Mouse (Mus musculus): Measurements from ENCODE around the gene Atg7. TPM values are rescaled to one million over a fixed set of nuclear protein-coding genes. Genes with fewer than 3 reads are reported as not detected.

Gene Atg7
- polyA plus RNA-seq, 1 experiment from 2014 or later, result 21.6 TPM

GRCm38 (mm10) chr6:114795706-114796325 is 152.9 kb downstream of the Atg7 start:
- Histone ChIP-seq H3K4me2 (no peak overlapping the region), H3K27me3 (ENCODE audit: insufficient read depth, low read length) (no peaks in the 10 kb centered on the region), H3K36me3 (ENCODE audit: insufficient read depth) (no peaks in the 10 kb centered on the region), H3K9ac (no peak overlapping the region), H3K9me3 (ENCODE audit: low read depth, low read length) (no peaks in the 10 kb centered on the region), H3K27ac (ENCODE audit: low read depth) (no peak overlapping the region), H3K4me3 (ENCODE audit: low read depth, low read length) (no peak overlapping the region), H3K4me1 (ENCODE audit: insufficient read depth) (no peaks in the 10 kb centered on the region)
- no peak for TF ChIP-seq CTCF (IDR thresholded peaks at IDR 0.05; ENCODE audit: low read depth)
- no peak for ATAC-seq (ENCODE audit: insufficient read depth)
- no peak for DNase-seq
- WGBS, result 65% methylated on average over 7 of the region's 7 CpGs

GRCm38 (mm10) chr6:114797901-114798300 is 155.0 kb downstream of the Atg7 start:
- H3K9ac ChIP-seq, result no peak overlapping the region
- TF ChIP-seq CTCF (IDR thresholded peaks at IDR 0.05; ENCODE audit: low read depth), result no peak
- no peak overlapping the region for H3K4me2 ChIP-seq
- ATAC-seq (ENCODE audit: insufficient read depth), result no peak
- H3K4me3 ChIP-seq (ENCODE audit: low read depth, low read length), result no peak overlapping the region
- no peaks in the 10 kb centered on the region for H3K9me3 ChIP-seq (ENCODE audit: low read depth, low read length)
- DNase-seq, result no peak
- H3K4me1 ChIP-seq (ENCODE audit: insufficient read depth), result no peaks in the 10 kb centered on the region
- H3K36me3 ChIP-seq (ENCODE audit: insufficient read depth), result no peaks in the 10 kb centered on the region
- H3K27ac ChIP-seq (ENCODE audit: low read depth), result no peak overlapping the region
- H3K27me3 ChIP-seq (ENCODE audit: insufficient read depth, low read length), result no peaks in the 10 kb centered on the region
- WGBS, result 65% methylated on average over 5 of the region's 5 CpGs

GRCm38 (mm10) chr6:114798715-114799114 is 155.8 kb downstream of the Atg7 start:
- Histone ChIP-seq H3K4me1 (ENCODE audit: insufficient read depth) (no peaks in the 10 kb centered on the region), H3K27me3 (ENCODE audit: insufficient read depth, low read length) (no peaks in the 10 kb centered on the region), H3K4me2 (no peak overlapping the region), H3K9ac (no peak overlapping the region), H3K4me3 (ENCODE audit: low read depth, low read length) (no peak overlapping the region), H3K27ac (ENCODE audit: low read depth) (no peak overlapping the region), H3K36me3 (ENCODE audit: insufficient read depth) (no peaks in the 10 kb centered on the region), H3K9me3 (ENCODE audit: low read depth, low read length) (no peaks in the 10 kb centered on the region)
- no peak for DNase-seq
- WGBS, result 52% methylated on average over 4 of the region's 4 CpGs
- no peak for TF ChIP-seq CTCF (IDR thresholded peaks at IDR 0.05; ENCODE audit: low read depth)
- no peak for ATAC-seq (ENCODE audit: insufficient read depth)

- H3K27me3 ChIP-seq (ENCODE audit: insufficient read depth, low read length), result no peaks in the 10 kb centered on the region
- H3K27ac ChIP-seq (ENCODE audit: low read depth), result no peak overlapping the region
- no peak overlapping the region for H3K4me3 ChIP-seq (ENCODE audit: low read depth, low read length)
- WGBS, result 26% methylated on average over 2 of the region's 2 CpGs
- no peak for TF ChIP-seq CTCF (IDR thresholded peaks at IDR 0.05; ENCODE audit: low read depth)
- H3K9ac ChIP-seq, result no peak overlapping the region
- no peak for DNase-seq
- H3K36me3 ChIP-seq (ENCODE audit: insufficient read depth), result no peaks in the 10 kb centered on the region
- no peaks in the 10 kb centered on the region for H3K4me1 ChIP-seq (ENCODE audit: insufficient read depth)
- H3K4me2 ChIP-seq, result no peak overlapping the region
- ATAC-seq (ENCODE audit: insufficient read depth), result no peak; the same call in 1 of the 2 replicates
- no peaks in the 10 kb centered on the region for H3K9me3 ChIP-seq (ENCODE audit: low read depth, low read length)
Measured at GRCm38 (mm10) chr6:114800291-114800965, 157.5 kb downstream of the Atg7 start.

- peak overlapping the region; percentile 20; the same call in 1 of the 2 replicates for H3K27ac ChIP-seq (ENCODE audit: low read depth)
- no peaks in the 10 kb centered on the region for H3K27me3 ChIP-seq (ENCODE audit: insufficient read depth, low read length)
- no peak for ATAC-seq (ENCODE audit: insufficient read depth)
- no peak for DNase-seq
- no peaks in the 10 kb centered on the region for H3K36me3 ChIP-seq (ENCODE audit: insufficient read depth)
- no peak overlapping the region for H3K4me2 ChIP-seq
- no peak overlapping the region for H3K9ac ChIP-seq
- TF ChIP-seq CTCF (IDR thresholded peaks at IDR 0.05; ENCODE audit: low read depth), result no peak
- H3K4me1 ChIP-seq (ENCODE audit: insufficient read depth), result no peaks in the 10 kb centered on the region
- WGBS, result 72% methylated on average over 8 of the region's 8 CpGs
- no peaks in the 10 kb centered on the region for H3K9me3 ChIP-seq (ENCODE audit: low read depth, low read length)
- no peak overlapping the region for H3K4me3 ChIP-seq (ENCODE audit: low read depth, low read length)
Measured at GRCm38 (mm10) chr6:114803915-114804535, 161.1 kb downstream of the Atg7 start.

DNA sequence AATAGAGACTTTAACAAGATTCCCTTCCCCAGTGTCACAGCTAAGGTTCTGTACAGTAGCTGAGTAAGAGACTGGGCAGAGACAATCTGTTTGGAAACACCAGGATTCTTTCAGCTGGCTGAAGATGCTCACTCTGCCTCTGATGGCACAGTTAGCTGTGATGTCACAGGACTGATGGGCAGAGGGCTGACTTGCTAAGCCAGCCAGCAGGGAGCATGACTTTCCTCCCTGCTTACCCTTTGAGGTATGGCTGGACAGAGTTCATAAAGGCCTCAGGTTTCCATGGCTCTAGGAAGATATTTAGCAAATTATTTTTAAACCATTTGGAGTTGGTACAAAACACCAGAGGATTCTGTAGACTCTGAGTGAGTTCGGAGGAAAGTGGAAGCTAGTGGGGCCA is 162.0 kb downstream of the Atg7 start:
- DNase-seq, result no peak
- WGBS, result 67% methylated on average over 1 of the region's 1 CpGs

GRCm38 (mm10) chr6:114805927-114806326 is 163.0 kb downstream of the Atg7 start:
- TF ChIP-seq CTCF (IDR thresholded peaks at IDR 0.05; ENCODE audit: low read depth), result no peak
- no peaks in the 10 kb centered on the region for H3K27me3 ChIP-seq (ENCODE audit: insufficient read depth, low read length)
- no peaks in the 10 kb centered on the region for H3K9me3 ChIP-seq (ENCODE audit: low read depth, low read length)
- ATAC-seq (ENCODE audit: insufficient read depth), result no peak
- no peaks in the 10 kb centered on the region; the same call in 1 of the 2 replicates for H3K4me1 ChIP-seq (ENCODE audit: insufficient read depth)
- H3K4me2 ChIP-seq, result no peak overlapping the region
- H3K27ac ChIP-seq (ENCODE audit: low read depth), result no peak overlapping the region
- DNase-seq, result no peak
- no peak overlapping the region for H3K9ac ChIP-seq
- H3K4me3 ChIP-seq (ENCODE audit: low read depth, low read length), result no peak overlapping the region
- no peaks in the 10 kb centered on the region for H3K36me3 ChIP-seq (ENCODE audit: insufficient read depth)
- WGBS, result 86% methylated on average over 4 of the region's 4 CpGs

More for the DNA sequence above, 162.0 kb downstream of the Atg7 start:
- TF ChIP-seq CTCF (IDR thresholded peaks at IDR 0.05; ENCODE audit: low read depth), result no peak
- H3K9ac ChIP-seq, result no peak overlapping the region
- no peak overlapping the region for H3K4me2 ChIP-seq
- no peaks in the 10 kb centered on the region; the same call in 1 of the 2 replicates for H3K4me1 ChIP-seq (ENCODE audit: insufficient read depth)
- ATAC-seq (ENCODE audit: insufficient read depth), result no peak
- no peaks in the 10 kb centered on the region for H3K9me3 ChIP-seq (ENCODE audit: low read depth, low read length)
- no peaks in the 10 kb centered on the region for H3K27me3 ChIP-seq (ENCODE audit: insufficient read depth, low read length)
- no peak overlapping the region for H3K27ac ChIP-seq (ENCODE audit: low read depth)
- no peak overlapping the region for H3K4me3 ChIP-seq (ENCODE audit: low read depth, low read length)
- H3K36me3 ChIP-seq (ENCODE audit: insufficient read depth), result no peaks in the 10 kb centered on the region
